Mouse (Mus musculus) kidney, embryonic 14.5 days (tissue): Measurements from ENCODE around the gene Cacna1d. TPM values are rescaled to one million over a fixed set of nuclear protein-coding genes. Genes with fewer than 3 reads are reported as not detected.

Source experiments
- ATAC-seq: fragments of 200-750 bp; cut with Nextera tagmentation; 2 replicates; pipeline ENCODE4 v1.8.0; 2017; ENCODE audit warnings: moderate number of reproducible peaks, mild to moderate bottlenecking, moderate TSS enrichment, moderate library complexity; ENCODE audit not compliant: low FRiP score, low TSS enrichment
- H3K27ac ChIP-seq: fragments of 300-500 bp; sonication (generic); 2 replicates; pipeline ENCODE4 v1.5.1; 2014; ENCODE audit warnings: low read depth, mild to moderate bottlenecking, low read length, moderate library complexity, mixed read lengths
- H3K27me3 ChIP-seq: fragments of 300-500 bp; sonication (generic); 2 replicates; pipeline ENCODE4 v1.6.1; 2014; ENCODE audit warnings: mild to moderate bottlenecking, low read length; ENCODE audit not compliant: control insufficient read depth, insufficient read depth
- H3K36me3 ChIP-seq: fragments of 300-500 bp; sonication (generic); 2 replicates; pipeline ENCODE4 v1.6.1; 2014; ENCODE audit warnings: low read length, mixed read lengths; ENCODE audit not compliant: control insufficient read depth, insufficient read depth
- H3K4me1 ChIP-seq: fragments of 300-500 bp; sonication (generic); 2 replicates; pipeline ENCODE4 v1.6.1; 2014; ENCODE audit warnings: low read length, mixed read lengths; ENCODE audit not compliant: control insufficient read depth, insufficient read depth
- H3K4me2 ChIP-seq: fragments of 300-500 bp; sonication (generic); replicated peaks from 2 replicates; pipeline ENCODE4 v1.6.1; 2014; ENCODE audit warnings: low read depth, mild to moderate bottlenecking, low read length
- H3K4me3 ChIP-seq: fragments of 300-500 bp; sonication (generic); 2 replicates; pipeline ENCODE4 v1.5.1; 2014; ENCODE audit warnings: mild to moderate bottlenecking, low read length
- H3K9ac ChIP-seq: fragments of 300-500 bp; sonication (generic); 2 replicates; pipeline ENCODE4 v1.6.1; 2014; ENCODE audit warnings: low read depth, mild to moderate bottlenecking, low read length, moderate library complexity
- H3K9me3 ChIP-seq: fragments of 300-500 bp; sonication (generic); 2 replicates; pipeline ENCODE4 v1.6.1; 2016; ENCODE audit warnings: low read length; ENCODE audit not compliant: control insufficient read depth
- WGBS: fragments of 180-500 bp; shearing (Covaris S2); extraction: QIAGEN DNeasy Blood & Tissue Kit; methylation state at CpG from one replicate; pipeline ENCODE4 v1.1.7; 2014; 5-methylcytosine and 5-hydroxymethylcytosine counted together
- polyA plus RNA-seq: library from polyadenylated mRNA; unstranded; fragments of >200 nt; fragmentation: Nextera tagmentation; extraction: Ambion mirVana; gene quantifications from 2 replicates; pipeline ENCODE4 v1.2.1, GENCODE M21; 2014

Cacna1d gene
- polyA plus RNA-seq, 1 experiment from 2014 or later: 5.1 TPM

GRCm38 (mm10) chr14:30219851-30220250, 271.4 kb downstream of the Cacna1d start:
- ATAC-seq: no peak
- WGBS: 76% methylated on average over 4 of the region's 4 CpGs
- Histone ChIP-seq H3K27ac (no peak overlapping the region), H3K4me1 (no peaks in the 10 kb centered on the region), H3K9me3 (no peaks in the 10 kb centered on the region), H3K4me2 (no peak overlapping the region), H3K4me3 (no peak overlapping the region), H3K27me3 (no peaks in the 10 kb centered on the region), H3K36me3 (no peaks in the 10 kb centered on the region), H3K9ac (no peak overlapping the region)

- 94% methylated on average over 3 of the region's 3 CpGs for WGBS
- no peak overlapping the region for H3K27ac ChIP-seq
- H3K4me1 ChIP-seq: no peaks in the 10 kb centered on the region
- H3K9ac ChIP-seq: no peak overlapping the region
- no peaks in the 10 kb centered on the region for H3K36me3 ChIP-seq
- ATAC-seq: no peak
- H3K9me3 ChIP-seq: no peaks in the 10 kb centered on the region
- H3K4me2 ChIP-seq: no peak overlapping the region
- no peak overlapping the region for H3K4me3 ChIP-seq
- H3K27me3 ChIP-seq: no peaks in the 10 kb centered on the region
Observed at GRCm38 (mm10) chr14:30218114-30218513, 273.1 kb downstream of the Cacna1d start.

- Histone ChIP-seq H3K9ac (no peak overlapping the region), H3K27ac (no peak overlapping the region), H3K4me3 (no peak overlapping the region), H3K4me1 (no peaks in the 10 kb centered on the region), H3K4me2 (no peak overlapping the region), H3K36me3 (no peaks in the 10 kb centered on the region), H3K27me3 (no peaks in the 10 kb centered on the region), H3K9me3 (no peaks in the 10 kb centered on the region)
- no peak for ATAC-seq
- WGBS: 84% methylated on average over 2 of the region's 2 CpGs
Observed at GRCm38 (mm10) chr14:30217124-30217523, 274.1 kb downstream of the Cacna1d start.

DNA sequence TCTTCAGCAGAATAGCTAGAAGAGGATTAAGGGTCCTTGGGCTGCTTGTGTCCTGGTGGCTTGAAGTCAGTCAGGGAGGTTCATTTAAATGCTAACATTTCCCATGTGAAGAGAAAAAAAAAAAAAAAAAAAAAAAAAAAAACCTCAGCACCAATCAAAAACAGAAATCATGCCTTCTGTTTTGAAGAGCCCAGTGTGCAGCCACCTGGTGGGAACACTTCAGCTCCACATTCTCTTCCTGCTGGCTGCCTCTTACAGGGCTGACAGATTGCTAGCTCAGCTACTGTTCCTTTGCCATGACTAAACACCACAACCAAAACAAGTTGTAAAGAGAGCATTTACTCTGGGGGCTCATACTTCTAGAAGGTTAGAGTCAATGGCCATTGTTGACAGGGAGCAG, 283.1 kb downstream of the Cacna1d start:
- H3K4me1 ChIP-seq: no peaks in the 10 kb centered on the region
- no peak overlapping the region for H3K9ac ChIP-seq
- no peaks in the 10 kb centered on the region for H3K9me3 ChIP-seq
- no peaks in the 10 kb centered on the region for H3K27me3 ChIP-seq
- H3K36me3 ChIP-seq: no peaks in the 10 kb centered on the region
- no peak overlapping the region for H3K4me3 ChIP-seq
- no peak for ATAC-seq
- H3K27ac ChIP-seq: no peak overlapping the region
- H3K4me2 ChIP-seq: no peak overlapping the region

GRCm38 (mm10) chr14:30205821-30206220, 285.4 kb downstream of the Cacna1d start:
- H3K4me1 ChIP-seq: no peaks in the 10 kb centered on the region
- H3K9me3 ChIP-seq: no peaks in the 10 kb centered on the region
- no peak for ATAC-seq
- no peaks in the 10 kb centered on the region for H3K27me3 ChIP-seq
- H3K4me2 ChIP-seq: no peak overlapping the region
- no peak overlapping the region for H3K4me3 ChIP-seq
- 62% methylated on average over 3 of the region's 3 CpGs for WGBS
- no peaks in the 10 kb centered on the region for H3K36me3 ChIP-seq
- no peak overlapping the region for H3K9ac ChIP-seq
- H3K27ac ChIP-seq: no peak overlapping the region

- Histone ChIP-seq H3K27ac (no peak overlapping the region), H3K4me2 (no peak overlapping the region), H3K9me3 (no peaks in the 10 kb centered on the region), H3K4me1 (no peaks in the 10 kb centered on the region), H3K36me3 (no peaks in the 10 kb centered on the region), H3K9ac (no peak overlapping the region), H3K4me3 (no peak overlapping the region), H3K27me3 (no peaks in the 10 kb centered on the region)
- 82% methylated on average over 1 of the region's 1 CpGs for WGBS
- no peak for ATAC-seq
Observed at GRCm38 (mm10) chr14:30204526-30204925, 286.7 kb downstream of the Cacna1d start.

- no peak overlapping the region for H3K4me2 ChIP-seq
- H3K4me3 ChIP-seq: no peak overlapping the region
- H3K27ac ChIP-seq: no peak overlapping the region
- H3K27me3 ChIP-seq: no peaks in the 10 kb centered on the region
- H3K9ac ChIP-seq: no peak overlapping the region
- H3K9me3 ChIP-seq: no peaks in the 10 kb centered on the region
- no peaks in the 10 kb centered on the region for H3K36me3 ChIP-seq
- ATAC-seq: no peak
- H3K4me1 ChIP-seq: no peaks in the 10 kb centered on the region
- WGBS: 90% methylated on average over 1 of the region's 1 CpGs
Observed at GRCm38 (mm10) chr14:30200310-30200709, 290.9 kb downstream of the Cacna1d start.

- Histone ChIP-seq H3K4me3 (no peak overlapping the region), H3K27ac (no peak overlapping the region), H3K4me2 (no peak overlapping the region), H3K4me1 (no peaks in the 10 kb centered on the region), H3K36me3 (no peaks in the 10 kb centered on the region), H3K9ac (no peak overlapping the region), H3K9me3 (no peaks in the 10 kb centered on the region), H3K27me3 (no peaks in the 10 kb centered on the region)
- no peak for ATAC-seq
- 73% methylated on average over 3 of the region's 3 CpGs for WGBS
Observed at GRCm38 (mm10) chr14:30198882-30199281, 292.4 kb downstream of the Cacna1d start.

GRCm38 (mm10) chr14:30198116-30198515, 293.1 kb downstream of the Cacna1d start:
- Histone ChIP-seq H3K4me1 (no peaks in the 10 kb centered on the region), H3K36me3 (no peaks in the 10 kb centered on the region), H3K4me3 (no peak overlapping the region), H3K4me2 (no peak overlapping the region), H3K27me3 (no peaks in the 10 kb centered on the region), H3K9ac (no peak overlapping the region), H3K27ac (no peak overlapping the region), H3K9me3 (no peaks in the 10 kb centered on the region)
- 80% methylated on average over 4 of the region's 4 CpGs for WGBS
- no peak for ATAC-seq

DNA sequence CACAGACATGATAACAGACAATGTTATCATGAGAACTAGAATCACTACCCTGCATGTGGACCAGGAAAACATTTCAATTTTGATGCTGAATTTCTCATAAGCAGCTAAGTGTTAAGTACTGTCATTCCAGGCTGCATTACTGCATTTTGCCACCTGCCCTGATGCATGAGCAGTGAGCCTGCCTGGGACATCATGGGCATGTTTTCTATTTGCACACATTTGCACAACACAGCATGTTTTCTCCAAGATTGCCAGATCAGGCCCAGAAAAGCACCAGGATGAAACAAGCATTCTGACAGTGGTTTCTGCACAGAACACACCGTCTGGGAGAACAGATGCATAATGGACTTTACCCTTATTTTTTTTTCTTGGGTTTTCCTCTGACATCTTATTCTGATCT, 294.3 kb downstream of the Cacna1d start:
- WGBS: 77% methylated on average over 1 of the region's 1 CpGs
- Histone ChIP-seq H3K4me2 (no peak overlapping the region), H3K9ac (no peak overlapping the region), H3K27ac (no peak overlapping the region), H3K4me1 (no peaks in the 10 kb centered on the region), H3K9me3 (no peaks in the 10 kb centered on the region), H3K27me3 (no peaks in the 10 kb centered on the region), H3K4me3 (no peak overlapping the region), H3K36me3 (no peaks in the 10 kb centered on the region)
- no peak for ATAC-seq
